Mouse (Mus musculus): ENCODE data around the gene Itga9. TPM values are rescaled to one million over a fixed set of nuclear protein-coding genes. Genes with fewer than 3 reads are reported as not detected.
"Not testable (repeated sequence)": the region's sequence is repeated elsewhere in the genome, so short reads cannot be mapped to it uniquely, and the experiment has no call there.

Itga9 gene
- polyA plus RNA-seq, 1 experiment from 2014 or later, result 27.9 TPM

- no peak for TF ChIP-seq CTCF (IDR thresholded peaks at IDR 0.05)
- ChIA-PET CTCF (interaction anchor here (0.8 kb wide), 1 partner anchor 21 kb away, joined by 3 read pairs; no protein-coding TSS in a partner anchor), POLR2A (no interaction called here)
- DNase-seq (ENCODE audit: low read depth, low spot score), result no peak
- no peaks in the 10 kb centered on the region for H3K27me3 ChIP-seq
- in situ Hi-C loops (cut with MboI; ENCODE audit: low pct_unique_long_range_greater_than_20kb), result loop anchor here (5.0 kb wide), 2 partner anchors 327 to 482 kb away; no protein-coding TSS in a partner anchor
- ATAC-seq, result no peak
Observed at GRCm38 (mm10) chr9:118584838-118585237, 21.7 kb upstream of the Itga9 start.

- in situ Hi-C loops (cut with MboI; ENCODE audit: low pct_unique_long_range_greater_than_20kb), result loop anchor here (5.0 kb wide), 2 partner anchors 326 to 481 kb away; no protein-coding TSS in a partner anchor
- POLR2A ChIA-PET, result no interaction called here
Observed at GRCm38 (mm10) chr9:118585998-118586397, 20.5 kb upstream of the Itga9 start.

GRCm38 (mm10) chr9:118587115-118587514, 19.4 kb upstream of the Itga9 start:
- TF ChIP-seq CTCF (IDR thresholded peaks at IDR 0.05), result no peak
- ChIA-PET POLR2A (no interaction called here), CTCF (interaction anchor here (0.9 to 4.0 kb wide), 3 partner anchors 321 to 327 kb away, joined by 3 to 19 read pairs (median 3); no protein-coding TSS in a partner anchor)
- ATAC-seq, result no peak
- no peak for DNase-seq (ENCODE audit: low read depth, low spot score)
- H3K27me3 ChIP-seq, result no peaks in the 10 kb centered on the region
- in situ Hi-C loops (cut with MboI; ENCODE audit: low pct_unique_long_range_greater_than_20kb), result loop anchor here (5.0 kb wide), 2 partner anchors 325 to 480 kb away; no protein-coding TSS in a partner anchor

More at GRCm38 (mm10) chr9:118585998-118586397, 20.5 kb upstream of the Itga9 start:
- no peak for TF ChIP-seq CTCF (IDR thresholded peaks at IDR 0.05)
- DNase-seq (ENCODE audit: low read depth, low spot score), result no peak
- ATAC-seq, result no peak
- H3K27me3 ChIP-seq, result no peaks in the 10 kb centered on the region
- CTCF ChIA-PET, result interaction anchor here (0.9 to 1.2 kb wide), 3 partner anchors 285 to 440 kb away, joined by 3 read pairs; no protein-coding TSS in a partner anchor

- no peak for DNase-seq (ENCODE audit: low read depth, low spot score)
- ChIA-PET POLR2A (interaction anchor here (0.6 to 1.5 kb wide), 2 partner anchors 284 to 308 kb away, joined by 3 read pairs; no protein-coding TSS in a partner anchor), CTCF (interaction anchor here (0.8 to 4.0 kb wide), 11 partner anchors 14 to 323 kb away, joined by 3 to 20 read pairs (median 7); partner anchors contain the start of gene Itga9)
- ATAC-seq, result no peak
- no peaks in the 10 kb centered on the region for H3K27me3 ChIP-seq
- in situ Hi-C loops (cut with MboI; ENCODE audit: low pct_unique_long_range_greater_than_20kb), result loop anchor here (5.0 kb wide), 2 partner anchors 323 to 478 kb away; no protein-coding TSS in a partner anchor
- TF ChIP-seq CTCF (IDR thresholded peaks at IDR 0.05), result peak; percentile 72
Observed at GRCm38 (mm10) chr9:118589249-118589648, 17.2 kb upstream of the Itga9 start.

GRCm38 (mm10) chr9:118590230-118590629, 16.3 kb upstream of the Itga9 start:
- in situ Hi-C loops (cut with MboI; ENCODE audit: low pct_unique_long_range_greater_than_20kb), result no loop called here
- ATAC-seq (no peak), DNase-seq (ENCODE audit: low read depth, low spot score) (no peak)
- no peaks in the 10 kb centered on the region for H3K27me3 ChIP-seq
- ChIA-PET CTCF (interaction anchor here (0.9 to 4.0 kb wide), 7 partner anchors 13 to 321 kb away, joined by 3 to 20 read pairs (median 7); no protein-coding TSS in a partner anchor), POLR2A (interaction anchor here (1.5 kb wide), 1 partner anchor 283 kb away, joined by 3 read pairs; no protein-coding TSS in a partner anchor)
- no peak for TF ChIP-seq CTCF (IDR thresholded peaks at IDR 0.05)

GRCm38 (mm10) chr9:118591633-118592032, 14.9 kb upstream of the Itga9 start:
- no peak for DNase-seq (ENCODE audit: low read depth, low spot score)
- ChIA-PET CTCF (interaction anchor here (1.3 kb wide), 1 partner anchor 317 kb away, joined by 4 read pairs; no protein-coding TSS in a partner anchor), POLR2A (interaction anchor here (0.6 kb wide), 1 partner anchor 329 kb away, joined by 3 read pairs; no protein-coding TSS in a partner anchor)
- no peaks in the 10 kb centered on the region for H3K27me3 ChIP-seq
- TF ChIP-seq CTCF (IDR thresholded peaks at IDR 0.05), result no peak
- in situ Hi-C loops (cut with MboI; ENCODE audit: low pct_unique_long_range_greater_than_20kb), result no loop called here
- ATAC-seq, result no peak

GRCm38 (mm10) chr9:118592585-118593249, 13.8 kb upstream of the Itga9 start:
- no peak for TF ChIP-seq CTCF (IDR thresholded peaks at IDR 0.05)
- CTCF ChIA-PET, result interaction anchor here (1.3 kb wide), 1 partner anchor 315 kb away, joined by 4 read pairs; no protein-coding TSS in a partner anchor
- POLR2A ChIA-PET, result no interaction called here
- ATAC-seq, result no peak
- in situ Hi-C loops (cut with MboI; ENCODE audit: low pct_unique_long_range_greater_than_20kb), result no loop called here
- no peaks in the 10 kb centered on the region for H3K27me3 ChIP-seq
- no peak for DNase-seq (ENCODE audit: low read depth, low spot score)

GRCm38 (mm10) chr9:118593443-118593842, 13.0 kb upstream of the Itga9 start:
- in situ Hi-C loops (cut with MboI; ENCODE audit: low pct_unique_long_range_greater_than_20kb), result no loop called here
- no peak for TF ChIP-seq CTCF (IDR thresholded peaks at IDR 0.05)
- no peaks in the 10 kb centered on the region for H3K27me3 ChIP-seq
- DNase-seq (ENCODE audit: low read depth, low spot score) (no peak), ATAC-seq (no peak)
- POLR2A ChIA-PET, result no interaction called here
- CTCF ChIA-PET, result no interaction called here

GRCm38 (mm10) chr9:118596767-118597166, 9.7 kb upstream of the Itga9 start:
- DNase-seq (ENCODE audit: low read depth, low spot score) (no peak), ATAC-seq (no peak)
- CTCF ChIA-PET, result interaction anchor here (1.7 to 1.9 kb wide), 2 partner anchors 9 to 17 kb away, joined by 6 to 8 read pairs; partner anchors contain the start of gene Itga9
- TF ChIP-seq CTCF (IDR thresholded peaks at IDR 0.05), result no peak
- POLR2A ChIA-PET, result no interaction called here
- no peaks in the 10 kb centered on the region for H3K27me3 ChIP-seq
- in situ Hi-C loops (cut with MboI; ENCODE audit: low pct_unique_long_range_greater_than_20kb), result no loop called here

- H3K27me3 ChIP-seq; DNase-seq (ENCODE audit: low read depth, low spot score); CTCF ChIA-PET; in situ Hi-C loops (cut with MboI; ENCODE audit: low pct_unique_long_range_greater_than_20kb); ATAC-seq: not testable (repeated sequence)
- POLR2A ChIA-PET, result interaction anchor here (0.6 kb wide), 1 partner anchor 42 kb away, joined by 4 read pairs; no protein-coding TSS in a partner anchor
Observed at GRCm38 (mm10) chr9:118600393-118600792, 6.1 kb upstream of the Itga9 start.

GRCm38 (mm10) chr9:118602576-118602975, 3.9 kb upstream of the Itga9 start:
- ChIA-PET POLR2A (no interaction called here), CTCF (interaction anchor here (1.2 to 1.6 kb wide), 2 partner anchors 13 to 21 kb away, joined by 3 to 8 read pairs; no protein-coding TSS in a partner anchor)
- no peak for TF ChIP-seq CTCF (IDR thresholded peaks at IDR 0.05)
- DNase-seq (ENCODE audit: low read depth, low spot score), result no peak
- in situ Hi-C loops (cut with MboI; ENCODE audit: low pct_unique_long_range_greater_than_20kb), result no loop called here
- H3K27me3 ChIP-seq, result peaks cover 4% of the 10 kb centered on the region
- no peak for ATAC-seq
